Mouse (Mus musculus) megakaryocyte, embryonic 14.5 days (primary cell): ENCODE measurements at regions not wholly inside any gene's neighbourhood (a gene's known extent, or its start where the extent isn't known, plus 50 kb on each side); places are given as distances from the start of the nearest gene placed in this dataset.

ENCODE experiments used
- FLI1 ChIP-seq: IDR thresholded peaks from 2 replicates; pipeline ENCODE4 v1.6.1; 2012; ENCODE audit warnings: low read length, inconsistent platforms, mixed read lengths
- GATA1 ChIP-seq: IDR thresholded peaks from 3 replicates; pipeline ENCODE4 v1.6.1; 2012; ENCODE audit warnings: mixed read lengths, low read length, inconsistent platforms, borderline replicate concordance

DNA sequence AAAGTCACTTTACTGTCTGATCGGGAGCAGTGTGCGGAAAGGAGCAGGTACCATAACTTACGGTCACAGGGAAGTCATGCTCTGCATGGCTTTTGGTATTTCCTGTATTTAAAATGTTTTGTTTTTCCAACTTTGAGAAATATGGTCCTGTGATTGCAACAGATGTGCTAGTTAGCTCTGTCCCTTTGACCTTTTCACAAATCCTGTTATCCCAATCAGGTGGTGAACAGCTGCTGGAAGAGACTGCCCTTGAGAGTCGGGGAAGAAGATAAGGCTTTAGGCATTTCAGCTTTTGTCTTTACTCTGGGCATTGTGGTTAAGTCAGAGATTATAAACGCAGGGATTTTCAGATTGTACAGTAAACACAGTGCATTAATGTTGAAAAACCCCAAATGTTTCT lies 588.5 kb upstream of the Atp2b1 start:
- TF ChIP-seq GATA1: no peak
- no peak for TF ChIP-seq FLI1
